Mouse (Mus musculus) embryonic facial prominence, embryonic 13.5 days (tissue): ENCODE measurements at regions not wholly inside any gene's neighbourhood (a gene's known extent, or its start where the extent isn't known, plus 50 kb on each side); places are given as distances from the start of the nearest gene placed in this dataset.
A peak's percentile ranks its signal among the peaks of the same experiment; 100 is the strongest.

Source experiments
- ATAC-seq: fragments of 200-750 bp; cut with Nextera tagmentation; 2 replicates; pipeline ENCODE4 v1.8.0; 2017; ENCODE audit warnings: low read depth; ENCODE audit not compliant: insufficient number of reproducible peaks, insufficient read depth, low FRiP score, low TSS enrichment
- H3K27ac ChIP-seq: fragments of 300-500 bp; sonication (generic); 2 replicates; pipeline ENCODE4 v1.5.1; 2015; ENCODE audit warnings: moderate library complexity, mild to moderate bottlenecking, inconsistent platforms
- H3K27me3 ChIP-seq: fragments of 300-500 bp; sonication (generic); 2 replicates; pipeline ENCODE4 v1.6.1; 2015; ENCODE audit warnings: mild to moderate bottlenecking, inconsistent platforms
- H3K36me3 ChIP-seq: fragments of 300-500 bp; sonication (generic); 2 replicates; pipeline ENCODE4 v1.6.1; 2015; ENCODE audit warnings: mild to moderate bottlenecking, inconsistent platforms
- H3K4me1 ChIP-seq: fragments of 300-500 bp; sonication (generic); 2 replicates; pipeline ENCODE4 v1.6.1; 2015; ENCODE audit warnings: inconsistent platforms
- H3K4me2 ChIP-seq: fragments of 300-500 bp; sonication (generic); 2 replicates; pipeline ENCODE4 v1.6.1; 2015; ENCODE audit warnings: moderate library complexity, mild to moderate bottlenecking, inconsistent platforms
- H3K4me3 ChIP-seq: fragments of 300-500 bp; sonication (generic); 2 replicates; pipeline ENCODE4 v1.5.1; 2015; ENCODE audit warnings: mild to moderate bottlenecking, inconsistent platforms
- H3K9ac ChIP-seq: fragments of 300-500 bp; sonication (generic); 2 replicates; pipeline ENCODE4 v1.6.1; 2015; ENCODE audit warnings: mild to moderate bottlenecking, inconsistent platforms
- H3K9me3 ChIP-seq: fragments of 300-500 bp; sonication (generic); 2 replicates; pipeline ENCODE4 v1.6.1; 2016; ENCODE audit warnings: inconsistent platforms
- WGBS: fragments of 180-500 bp; shearing (Covaris S2); methylation state at CpG from one replicate; pipeline ENCODE4 v1.1.7; 2015; ENCODE audit warnings: mixed read lengths; 5-methylcytosine and 5-hydroxymethylcytosine counted together

DNA sequence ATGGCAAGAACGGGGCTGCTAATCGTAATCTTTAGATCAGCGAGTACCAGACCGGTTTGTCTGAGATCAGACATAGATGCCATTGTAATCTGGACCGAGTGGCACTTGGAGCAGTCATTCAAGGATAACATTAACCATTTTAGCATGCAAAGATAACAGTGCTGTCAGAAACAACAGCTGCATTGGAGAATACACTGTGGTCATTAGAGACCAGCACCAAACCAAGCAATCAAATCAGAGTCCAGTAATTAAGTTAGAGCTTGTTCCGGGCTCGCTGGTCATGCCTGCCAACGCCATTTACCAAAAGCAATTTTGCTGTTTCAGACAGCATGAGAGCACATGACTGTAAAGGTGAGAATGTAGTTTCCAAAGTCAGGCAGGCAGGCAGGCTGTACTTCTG, 50.1 kb upstream of the Erbin start:
- Histone ChIP-seq H3K4me1 (peaks cover 14% of the 10 kb centered on the region), H3K27me3 (no peaks in the 10 kb centered on the region), H3K27ac (peak overlapping the region; percentile 63; the same call in 1 of the 2 replicates), H3K9ac (no peak overlapping the region), H3K4me3 (no peak overlapping the region), H3K4me2 (no peak overlapping the region), H3K9me3 (no peaks in the 10 kb centered on the region), H3K36me3 (no peaks in the 10 kb centered on the region)
- WGBS: 45% methylated on average over 8 of the region's 8 CpGs
- no peak for ATAC-seq
